17 mouse cellular contexts compared by ENCODE assay signal in the genomic region with DNA sequence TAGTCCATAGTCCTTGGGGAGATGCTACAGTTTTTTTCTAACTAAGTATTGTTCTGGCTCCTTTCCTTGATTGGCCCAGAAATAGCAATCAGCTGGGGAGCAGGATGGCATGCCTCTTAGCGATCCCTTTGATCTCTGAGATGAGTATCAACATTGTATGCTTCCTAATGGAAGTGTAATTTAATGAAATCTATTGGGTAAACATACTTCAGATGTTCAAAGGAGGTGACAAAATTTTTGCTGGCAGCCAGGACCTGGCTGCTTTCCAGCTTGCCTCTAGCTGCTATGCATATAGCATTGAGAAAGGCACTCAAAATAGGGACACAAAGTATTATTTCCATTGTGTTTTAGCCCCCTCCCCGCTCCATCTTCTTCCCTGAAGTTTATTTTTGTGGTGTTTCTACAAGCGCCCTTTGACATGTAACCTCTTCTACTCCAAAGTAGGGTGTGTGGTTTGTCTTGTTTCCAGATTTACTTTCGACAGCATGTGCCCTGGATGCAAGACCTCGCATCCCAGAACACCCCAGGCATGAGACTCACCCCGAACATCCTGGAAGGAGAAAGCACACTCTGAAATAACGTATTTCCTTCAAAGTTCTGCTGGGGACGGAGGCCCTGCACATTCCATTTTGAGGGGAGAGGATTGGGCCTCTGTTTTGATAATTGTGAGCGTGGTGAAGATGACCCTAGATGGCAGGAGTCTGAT. TPM values are rescaled to one million over a fixed set of nuclear protein-coding genes. Genes with fewer than 3 reads are reported as not detected.
DNase-seq lines count a peak whose midpoint lies in the region; ATAC-seq lines count a peak whose summit lies in the region.
"Had no signal": no experiment of that assay in that cellular context is flagged by ENCODE, and none has a peak within 500 bp of the region (broad histone marks: within the 10 kb centered on the region; RNA-seq: fewer than 3 reads in every experiment).

No protein-coding gene starts in this region.

- no peak overlapping the region for H3K4me3 ChIP-seq in lung, embryonic 15.5 days
- H3K4me3 ChIP-seq in midbrain, embryonic 16.5 days (ENCODE audit: low read depth, low read length): no peak overlapping the region
- H3K4me3 ChIP-seq in neural tube, embryonic 15.5 days (replicated peaks): no peak overlapping the region
- H3K4me3 ChIP-seq: forebrain, embryonic 10.5 days had no signal

- H3K27ac ChIP-seq in lung, embryonic 15.5 days: peak overlapping the region; percentile 34; the same call in 1 of the 2 replicates
- peak overlapping the region; percentile 30; the same call in 1 of the 2 replicates for H3K27ac ChIP-seq in midbrain, embryonic 16.5 days (ENCODE audit: low read length)
- H3K27ac ChIP-seq in neural tube, embryonic 15.5 days (replicated peaks): no peak overlapping the region
- H3K27ac ChIP-seq: forebrain, embryonic 10.5 days; stomach, postnatal 0 days had no signal

- no peaks in the 10 kb centered on the region for H3K27me3 ChIP-seq in lung, embryonic 15.5 days
- no peaks in the 10 kb centered on the region for H3K27me3 ChIP-seq in midbrain, embryonic 16.5 days (ENCODE audit: control insufficient read depth, insufficient read depth, low read depth, low read length)
- H3K27me3 ChIP-seq in neural tube, embryonic 15.5 days (replicated peaks): no peaks in the 10 kb centered on the region

- no peak overlapping the region for H3K9ac ChIP-seq in lung, embryonic 15.5 days
- no peak overlapping the region for H3K9ac ChIP-seq in midbrain, embryonic 16.5 days (ENCODE audit: low read depth, low read length)
- no peak overlapping the region for H3K9ac ChIP-seq in neural tube, embryonic 15.5 days (replicated peaks)
- H3K9ac ChIP-seq: liver, postnatal 0 days had no signal

- WGBS in lung, embryonic 15.5 days: 23% methylated on average over 9 of the region's 9 CpGs
- 68% methylated on average over 9 of the region's 9 CpGs for WGBS in midbrain, embryonic 16.5 days
- WGBS in neural tube, embryonic 15.5 days: 76% methylated on average over 9 of the region's 9 CpGs

- DNase-seq in lung, adult 18-20 months: peak; percentile 15 to 16
- DNase-seq in lung, postnatal 25 days (ENCODE audit: low spot score): no peak
- peak; percentile 37 for DNase-seq in lung, postnatal 14 days
- DNase-seq in cerebellum, adult 11 months: no peak
- DNase-seq: adrenal gland, adult 2 months; cerebellum, adult 9-11 months; gastrocnemius, postnatal 14 days; heart, adult 18-20 months; kidney, adult 2 months; kidney, postnatal 10 days; liver; liver, postnatal 0 days had no signal

- no peaks in the 10 kb centered on the region for H3K9me3 ChIP-seq in lung, embryonic 15.5 days
- no peaks in the 10 kb centered on the region for H3K9me3 ChIP-seq in midbrain, embryonic 16.5 days (replicated peaks; ENCODE audit: control insufficient read depth, low read length, poor library complexity, severe bottlenecking)
- no peaks in the 10 kb centered on the region for H3K9me3 ChIP-seq in neural tube, embryonic 15.5 days (replicated peaks)
- H3K9me3 ChIP-seq: forebrain, embryonic 10.5 days had no signal

- ATAC-seq in lung, embryonic 15.5 days (ENCODE audit: borderline replicate concordance, extremely low read depth, low FRiP score, low TSS enrichment): peak; percentile 76
- no peak for ATAC-seq in midbrain, embryonic 16.5 days
- ATAC-seq in neural tube, embryonic 15.5 days (ENCODE audit: low FRiP score): no peak
- ATAC-seq: liver, postnatal 0 days had no signal

- H3K36me3 ChIP-seq in lung, embryonic 15.5 days: no peaks in the 10 kb centered on the region
- no peaks in the 10 kb centered on the region; the same call in 1 of the 2 replicates for H3K36me3 ChIP-seq in midbrain, embryonic 16.5 days (ENCODE audit: control insufficient read depth, insufficient read depth, low read length)
- no peaks in the 10 kb centered on the region for H3K36me3 ChIP-seq in neural tube, embryonic 15.5 days

- peaks cover 30% of the 10 kb centered on the region for H3K4me1 ChIP-seq in lung, embryonic 15.5 days
- peaks cover 7% of the 10 kb centered on the region; the same call in 1 of the 2 replicates for H3K4me1 ChIP-seq in midbrain, embryonic 16.5 days (ENCODE audit: control insufficient read depth, insufficient read depth, low read length)
- H3K4me1 ChIP-seq in neural tube, embryonic 15.5 days: peaks cover 5% of the 10 kb centered on the region; the same call in 1 of the 2 replicates

- no peak overlapping the region; the same call in 1 of the 2 replicates for H3K4me2 ChIP-seq in lung, embryonic 15.5 days
- H3K4me2 ChIP-seq in midbrain, embryonic 16.5 days (ENCODE audit: low read length): no peak overlapping the region
- no peak overlapping the region for H3K4me2 ChIP-seq in neural tube, embryonic 15.5 days

RNA-seq across cellular contexts. Expression of a gene that starts 34.7 kb away (rescaled TPM):
- 25.0 and 27.8 TPM in 2 replicates for polyA plus RNA-seq in lung, embryonic 15.5 days (2015; fragmentation: Nextera tagmentation; extraction: Ambion mirVana)
- polyA plus RNA-seq in midbrain, embryonic 16.5 days (2015; fragmentation: Nextera tagmentation; extraction: Ambion mirVana): 42.1 and 43.6 TPM in 2 replicates
- 33.7 and 34.5 TPM in 2 replicates for polyA plus RNA-seq in neural tube, embryonic 15.5 days (2015; fragmentation: Nextera tagmentation; extraction: Ambion mirVana)

RNA-seq across cellular contexts. Expression of a gene that starts 35.0 kb away (rescaled TPM):
- 101 and 105 TPM in 2 replicates for polyA plus RNA-seq in lung, embryonic 15.5 days (2015; fragmentation: Nextera tagmentation; extraction: Ambion mirVana)
- 64.7 and 71.1 TPM in 2 replicates for polyA plus RNA-seq in midbrain, embryonic 16.5 days (2015; fragmentation: Nextera tagmentation; extraction: Ambion mirVana)
- polyA plus RNA-seq in neural tube, embryonic 15.5 days (2015; fragmentation: Nextera tagmentation; extraction: Ambion mirVana): 67.0 and 74.6 TPM in 2 replicates

Comparison
In these comparisons a context has a peak if more than half of its experiments do, and no peak if none do; other contexts are left out.
1. DNase-seq: peak in lung, adult 18-20 months (2 of 2) and lung, postnatal 14 days (single experiment); none in lung, postnatal 25 days (single experiment) and cerebellum, adult 11 months (single experiment).